Mouse (Mus musculus) CD4-positive, CD25-positive, alpha-beta regulatory T cell, adult 9 weeks (primary cell): Measurements from ENCODE around the gene Afg3l1. TPM values are rescaled to one million over a fixed set of nuclear protein-coding genes. Genes with fewer than 3 reads are reported as not detected.

ENCODE experiments used
- polyA plus RNA-seq: library from polyadenylated mRNA; unstranded; fragments of 100-300 nt; shearing (Covaris generic); gene quantifications from one replicate; pipeline ENCODE4 v1.2.1, GENCODE M21; 2017

The Afg3l1 gene
- 65.8 TPM for polyA plus RNA-seq

DNA sequence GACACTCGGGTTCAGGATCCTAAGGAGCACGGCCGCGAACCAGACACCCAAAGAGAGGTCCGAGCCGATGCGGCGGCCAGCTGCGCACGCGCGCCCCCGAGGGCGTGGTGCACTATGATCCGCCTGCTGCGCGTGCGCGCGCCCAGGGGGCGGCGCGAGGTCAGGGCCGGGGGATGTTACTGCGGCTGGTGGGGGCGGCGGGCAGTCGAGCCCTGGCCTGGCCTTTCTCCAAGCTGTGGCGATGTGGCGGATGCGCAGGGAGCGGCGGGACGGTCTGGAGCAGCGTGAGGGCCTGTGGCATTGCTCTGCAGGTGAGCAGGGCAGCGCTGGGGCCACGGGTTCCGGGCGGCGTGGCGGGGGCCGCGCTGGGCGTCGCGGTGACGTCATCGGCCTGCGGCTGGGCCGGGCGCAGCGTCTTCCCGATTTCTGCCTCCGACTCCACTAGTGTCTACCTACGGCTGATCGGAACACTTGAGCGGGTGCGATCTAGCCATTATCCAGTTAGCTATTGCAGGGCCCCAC lies at the start of gene Afg3l1:
Gene Afg3l1 (plus strand): TSS at position 167 of the 522 bp plus-strand sequence.

DNA sequence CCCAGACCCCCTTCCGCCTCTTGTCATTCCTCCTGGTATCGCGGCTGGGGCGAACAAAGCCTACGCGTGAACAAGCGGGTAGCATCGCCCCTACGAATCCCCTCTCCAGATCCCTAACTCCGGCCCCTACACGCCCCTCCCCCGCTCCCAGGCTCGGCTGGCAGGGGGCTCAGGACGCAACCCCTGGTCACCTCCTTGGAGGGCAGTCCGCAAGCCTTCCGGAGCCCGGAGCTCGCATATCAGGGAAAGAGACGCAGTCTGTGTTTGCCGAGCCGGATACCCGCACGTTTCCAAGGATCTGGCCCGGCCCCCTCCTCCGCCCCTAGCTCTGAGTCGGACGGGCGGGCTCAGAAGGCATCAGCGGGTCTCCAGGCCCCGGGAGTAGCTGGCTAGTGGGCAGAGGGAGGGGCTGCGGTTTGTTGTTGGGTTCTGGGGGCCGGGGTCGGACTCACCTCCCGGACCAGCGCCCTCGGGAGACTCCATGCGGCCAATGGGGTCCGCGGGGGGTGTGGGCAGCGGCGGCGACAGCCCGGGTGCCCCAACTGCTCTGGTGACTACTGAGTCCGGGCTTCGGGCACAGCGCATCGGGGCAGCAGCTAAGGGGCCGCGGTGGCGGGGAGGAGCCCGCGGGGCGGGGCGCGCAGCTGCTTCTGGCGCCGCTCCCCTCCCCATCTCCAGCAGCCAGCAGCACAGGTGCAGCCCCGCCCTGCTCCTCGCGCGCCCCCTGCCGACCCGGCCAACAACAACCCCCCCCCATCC lies 37.3 kb downstream of the Afg3l1 start, which contains the start of gene Dbndd1:
Gene Dbndd1 (minus strand): TSS at position 683 of the 759 bp plus-strand sequence.

DNA sequence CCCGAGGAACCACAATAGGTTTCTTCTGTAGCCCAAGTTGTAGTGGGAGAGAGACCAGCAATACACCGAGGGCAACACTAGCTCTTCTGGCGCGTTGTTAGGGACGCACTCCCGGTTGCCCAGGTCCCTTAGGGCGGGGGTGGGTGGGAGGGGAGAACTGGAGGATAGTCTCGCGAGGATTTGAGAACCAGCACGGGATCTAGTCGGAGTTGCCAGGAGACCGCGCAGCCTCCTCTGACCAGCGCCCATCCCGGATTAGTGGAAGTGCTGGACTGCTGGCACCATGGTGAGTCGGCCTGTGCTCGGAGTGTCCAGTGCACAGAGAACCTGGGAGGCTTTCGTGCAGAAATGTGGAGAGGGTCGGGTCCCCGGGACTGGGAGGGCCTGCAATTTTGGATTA lies 41.0 kb downstream of the Afg3l1 start, which contains the start of gene Gas8:
Gene Gas8 (plus strand): TSS at position 168 of the 400 bp plus-strand sequence.

Other genes with a start within 250 kb of the Afg3l1 start
- 6.6 TPM for gene Spata2l, start 241.7 kb upstream of the Afg3l1 start, polyA plus RNA-seq
- gene Zfp276, start 223.7 kb upstream of the Afg3l1 start, polyA plus RNA-seq: 13.7 TPM
- gene Vps9d1, start 223.6 kb upstream of the Afg3l1 start, polyA plus RNA-seq: 16.4 TPM
- gene Fanca, start 159.3 kb upstream of the Afg3l1 start, polyA plus RNA-seq: 7.4 TPM
- not detected for gene Spire2, start 145.2 kb upstream of the Afg3l1 start, polyA plus RNA-seq
- gene Tcf25, start 104.2 kb upstream of the Afg3l1 start, polyA plus RNA-seq: 356 TPM
- gene Mc1r, start 70.8 kb upstream of the Afg3l1 start, polyA plus RNA-seq: 0.07 TPM
- gene Tubb3, start 66.5 kb upstream of the Afg3l1 start, polyA plus RNA-seq: 0.33 TPM
- 19.8 TPM for gene Def8, start 54.4 kb upstream of the Afg3l1 start, polyA plus RNA-seq
- gene Dbndd1, start 37.6 kb downstream of the Afg3l1 start, polyA plus RNA-seq: not detected
- 8.3 TPM for gene Gas8, start 40.9 kb downstream of the Afg3l1 start, polyA plus RNA-seq
- gene Rhou, start 176.0 kb downstream of the Afg3l1 start, polyA plus RNA-seq: not detected